Mouse (Mus musculus) embryonic facial prominence, embryonic 15.5 days (tissue): ENCODE results near the gene Sgcb. TPM values are rescaled to one million over a fixed set of nuclear protein-coding genes. Genes with fewer than 3 reads are reported as not detected.

Source experiments
- ATAC-seq: fragments of 200-750 bp; cut with Nextera tagmentation; 2 replicates; pipeline ENCODE4 v1.8.0; 2017; ENCODE audit warnings: low read depth, moderate TSS enrichment; ENCODE audit not compliant: insufficient number of reproducible peaks, low FRiP score, low TSS enrichment
- H3K27ac ChIP-seq: fragments of 300-500 bp; sonication (generic); replicated peaks from 2 replicates; pipeline ENCODE4 v1.5.1; 2015; ENCODE audit warnings: mild to moderate bottlenecking, inconsistent platforms
- H3K27me3 ChIP-seq: fragments of 300-500 bp; sonication (generic); 2 replicates; pipeline ENCODE4 v1.6.1; 2015; ENCODE audit warnings: inconsistent platforms
- H3K36me3 ChIP-seq: fragments of 300-500 bp; sonication (generic); 2 replicates; pipeline ENCODE4 v1.6.1; 2015; ENCODE audit warnings: mild to moderate bottlenecking, inconsistent platforms
- H3K4me1 ChIP-seq: fragments of 300-500 bp; sonication (generic); 2 replicates; pipeline ENCODE4 v1.6.1; 2015; ENCODE audit warnings: inconsistent platforms
- H3K4me2 ChIP-seq: fragments of 300-500 bp; sonication (generic); replicated peaks from 2 replicates; pipeline ENCODE4 v1.6.1; 2015; ENCODE audit warnings: mild to moderate bottlenecking, inconsistent platforms
- H3K4me3 ChIP-seq: fragments of 300-500 bp; sonication (generic); replicated peaks from 2 replicates; pipeline ENCODE4 v1.5.1; 2015; ENCODE audit warnings: mild to moderate bottlenecking, inconsistent platforms
- H3K9ac ChIP-seq: fragments of 300-500 bp; sonication (generic); 2 replicates; pipeline ENCODE4 v1.6.1; 2015; ENCODE audit warnings: inconsistent platforms
- H3K9me3 ChIP-seq: fragments of 300-500 bp; sonication (generic); replicated peaks from 2 replicates; pipeline ENCODE4 v1.6.1; 2016; ENCODE audit warnings: inconsistent platforms
- WGBS: fragments of 180-500 bp; shearing (Covaris S2); methylation state at CpG from one replicate; pipeline ENCODE4 v1.1.7; 2015; 5-methylcytosine and 5-hydroxymethylcytosine counted together
- polyA plus RNA-seq: library from polyadenylated mRNA; unstranded; fragments of >200 nt; fragmentation: Nextera tagmentation; extraction: Ambion mirVana; gene quantifications from 2 replicates; pipeline ENCODE4 v1.2.1, GENCODE M21; 2015

Gene Sgcb
- polyA plus RNA-seq, 1 experiment from 2014 or later, result 39.8 TPM

- no peaks in the 10 kb centered on the region for H3K4me1 ChIP-seq
- H3K4me3 ChIP-seq, result no peak overlapping the region
- WGBS, result 80% methylated on average over 3 of the region's 3 CpGs
- no peaks in the 10 kb centered on the region for H3K9me3 ChIP-seq
- no peak overlapping the region for H3K9ac ChIP-seq
- no peak overlapping the region for H3K4me2 ChIP-seq
- no peak overlapping the region for H3K27ac ChIP-seq
- no peaks in the 10 kb centered on the region for H3K36me3 ChIP-seq
- no peak for ATAC-seq
- no peaks in the 10 kb centered on the region for H3K27me3 ChIP-seq
These were observed 28.0 kb upstream of the Sgcb start for GRCm38 (mm10) chr5:73675604-73676003.

GRCm38 (mm10) chr5:73669386-73669785 is 21.8 kb upstream of the Sgcb start:
- WGBS, result 47% methylated on average over 26 of the region's 26 CpGs
- H3K9ac ChIP-seq, result no peak overlapping the region
- no peak overlapping the region for H3K4me3 ChIP-seq
- no peaks in the 10 kb centered on the region for H3K4me1 ChIP-seq
- no peaks in the 10 kb centered on the region for H3K27me3 ChIP-seq
- no peak for ATAC-seq
- H3K27ac ChIP-seq, result no peak overlapping the region
- H3K9me3 ChIP-seq, result no peaks in the 10 kb centered on the region
- H3K36me3 ChIP-seq, result no peaks in the 10 kb centered on the region
- no peak overlapping the region for H3K4me2 ChIP-seq

GRCm38 (mm10) chr5:73667877-73668276 is 20.3 kb upstream of the Sgcb start:
- Histone ChIP-seq H3K36me3 (no peaks in the 10 kb centered on the region), H3K27me3 (no peaks in the 10 kb centered on the region), H3K9ac (no peak overlapping the region), H3K9me3 (no peaks in the 10 kb centered on the region), H3K4me2 (no peak overlapping the region), H3K4me3 (no peak overlapping the region), H3K27ac (no peak overlapping the region), H3K4me1 (no peaks in the 10 kb centered on the region)
- 82% methylated on average over 2 of the region's 2 CpGs for WGBS
- no peak for ATAC-seq

GRCm38 (mm10) chr5:73666695-73667094 is 19.1 kb upstream of the Sgcb start:
- WGBS, result 73% methylated on average over 2 of the region's 2 CpGs
- H3K27ac ChIP-seq, result no peak overlapping the region
- no peaks in the 10 kb centered on the region for H3K4me1 ChIP-seq
- no peak for ATAC-seq
- no peaks in the 10 kb centered on the region for H3K27me3 ChIP-seq
- no peaks in the 10 kb centered on the region for H3K9me3 ChIP-seq
- H3K36me3 ChIP-seq, result no peaks in the 10 kb centered on the region
- H3K4me2 ChIP-seq, result no peak overlapping the region
- no peak overlapping the region for H3K9ac ChIP-seq
- H3K4me3 ChIP-seq, result no peak overlapping the region

GRCm38 (mm10) chr5:73651855-73652201 is 4.2 kb upstream of the Sgcb start:
- Histone ChIP-seq H3K4me2 (peak overlapping the region; percentile 90), H3K36me3 (no peaks in the 10 kb centered on the region), H3K9me3 (no peaks in the 10 kb centered on the region), H3K4me3 (peak overlapping the region; percentile 46), H3K27ac (no peak overlapping the region), H3K27me3 (peaks cover 58% of the 10 kb centered on the region), H3K9ac (no peak overlapping the region), H3K4me1 (peaks cover 25% of the 10 kb centered on the region)
- no peak for ATAC-seq
- WGBS, result 1% methylated on average over 4 of the region's 4 CpGs

GRCm38 (mm10) chr5:73651061-73651854 is 3.7 kb upstream of the Sgcb start, which contains the start of gene Spata18:
Spata18 (plus strand) TSS chr5:73651379.
- ATAC-seq, result 0 out of 2 replicates have a peak, but pooled peaks have one; percentile 21
- Histone ChIP-seq H3K4me2 (peak within 1 kb of the TSS; percentile 90), H3K27me3 (peaks cover 58% of the 10 kb centered on the region), H3K4me1 (peaks cover 30% of the 10 kb centered on the region), H3K4me3 (peak within 1 kb of the TSS; percentile 46), H3K36me3 (no peaks in the 10 kb centered on the region), H3K27ac (no peak within 1 kb of the TSS), H3K9me3 (no peaks in the 10 kb centered on the region), H3K9ac (peak within 1 kb of the TSS; percentile 12)
- under 1% methylated on average over 57 of the region's 57 CpGs for WGBS

GRCm38 (mm10) chr5:73650365-73650964 is 2.9 kb upstream of the Sgcb start:
- H3K4me2 ChIP-seq, result peak overlapping the region; percentile 90
- H3K27ac ChIP-seq, result no peak overlapping the region
- WGBS, result under 1% methylated on average over 15 of the region's 15 CpGs
- H3K27me3 ChIP-seq, result peaks cover 58% of the 10 kb centered on the region
- peak overlapping the region; percentile 46 for H3K4me3 ChIP-seq
- no peak for ATAC-seq
- no peaks in the 10 kb centered on the region for H3K9me3 ChIP-seq
- no peaks in the 10 kb centered on the region for H3K36me3 ChIP-seq
- peak overlapping the region; percentile 12; the same call in 1 of the 2 replicates for H3K9ac ChIP-seq
- H3K4me1 ChIP-seq, result peaks cover 32% of the 10 kb centered on the region

GRCm38 (mm10) chr5:73642091-73642490 is 5.5 kb downstream of the Sgcb start:
- Histone ChIP-seq H3K9me3 (no peaks in the 10 kb centered on the region), H3K4me2 (no peak overlapping the region), H3K9ac (no peak overlapping the region), H3K4me1 (peaks cover 12% of the 10 kb centered on the region; the same call in 1 of the 2 replicates), H3K4me3 (no peak overlapping the region), H3K36me3 (peaks cover 30% of the 10 kb centered on the region), H3K27ac (no peak overlapping the region), H3K27me3 (no peaks in the 10 kb centered on the region)
- no peak for ATAC-seq
- 85% methylated on average over 4 of the region's 4 CpGs for WGBS

GRCm38 (mm10) chr5:73641058-73641457 is 6.5 kb downstream of the Sgcb start:
- ATAC-seq, result no peak
- Histone ChIP-seq H3K27me3 (no peaks in the 10 kb centered on the region), H3K4me3 (no peak overlapping the region), H3K9ac (no peak overlapping the region), H3K9me3 (no peaks in the 10 kb centered on the region), H3K36me3 (peaks cover 30% of the 10 kb centered on the region), H3K27ac (no peak overlapping the region), H3K4me1 (0 out of 2 replicates have a peak, but pooled peaks cover 3% of the 10 kb centered on the region), H3K4me2 (no peak overlapping the region)
- WGBS, result 89% methylated on average over 3 of the region's 3 CpGs

- H3K4me3 ChIP-seq, result no peak overlapping the region
- no peak overlapping the region for H3K27ac ChIP-seq
- no peaks in the 10 kb centered on the region; the same call in 1 of the 2 replicates for H3K9me3 ChIP-seq
- H3K4me2 ChIP-seq, result no peak overlapping the region
- no peak overlapping the region for H3K9ac ChIP-seq
- ATAC-seq, result 0 out of 2 replicates have a peak, but pooled peaks have one; percentile 29
- WGBS, result 35% methylated on average over 8 of the region's 8 CpGs
- H3K27me3 ChIP-seq, result no peaks in the 10 kb centered on the region
- peaks cover 48% of the 10 kb centered on the region for H3K36me3 ChIP-seq
- H3K4me1 ChIP-seq, result 0 out of 2 replicates have a peak, but pooled peaks cover 3% of the 10 kb centered on the region
These were observed 10.1 kb downstream of the Sgcb start for GRCm38 (mm10) chr5:73637337-73638107.

GRCm38 (mm10) chr5:73633141-73633540 is 14.4 kb downstream of the Sgcb start:
- Histone ChIP-seq H3K4me1 (0 out of 2 replicates have a peak, but pooled peaks cover 3% of the 10 kb centered on the region), H3K4me2 (no peak overlapping the region), H3K27me3 (no peaks in the 10 kb centered on the region), H3K36me3 (peaks cover 22% of the 10 kb centered on the region), H3K27ac (no peak overlapping the region), H3K4me3 (no peak overlapping the region), H3K9me3 (no peaks in the 10 kb centered on the region; the same call in 1 of the 2 replicates), H3K9ac (no peak overlapping the region)
- whole genome bisulfite sequencing, result 58% methylated on average over 8 of the region's 8 CpGs
- peak; percentile 57; the same call in 1 of the 2 replicates for ATAC-seq
